Mouse (Mus musculus) liver, embryonic 11.5 days (tissue): ENCODE results near the gene Capzb. TPM values are rescaled to one million over a fixed set of nuclear protein-coding genes. Genes with fewer than 3 reads are reported as not detected.

ENCODE experiments used
- ATAC-seq: fragments of 200-750 bp; cut with Nextera tagmentation; replicated peaks from 2 replicates; pipeline ENCODE4 v1.8.0; 2017; ENCODE audit warnings: moderate number of reproducible peaks, mild to moderate bottlenecking, moderate TSS enrichment, moderate library complexity; ENCODE audit not compliant: low FRiP score
- DNase-seq: peaks from one replicate; pipeline ENCODE4 v3.0.0-alpha.2; 2017; ENCODE audit warnings: low spot score
- H3K27ac ChIP-seq: fragments of 300-500 bp; sonication (generic); 2 replicates; pipeline ENCODE4 v1.5.1; 2014; ENCODE audit warnings: mild to moderate bottlenecking, low read depth, low read length, control low read depth
- H3K27me3 ChIP-seq: fragments of 300-500 bp; sonication (generic); replicated peaks from 2 replicates; pipeline ENCODE4 v1.6.1; 2014; ENCODE audit warnings: low read length, mixed read lengths; ENCODE audit not compliant: control insufficient read depth, insufficient read depth
- H3K36me3 ChIP-seq: fragments of 300-500 bp; sonication (generic); 2 replicates; pipeline ENCODE4 v1.6.1; 2014; ENCODE audit warnings: mild to moderate bottlenecking, low read length, moderate library complexity, mixed read lengths; ENCODE audit not compliant: control insufficient read depth, insufficient read depth
- H3K4me1 ChIP-seq: fragments of 300-500 bp; sonication (generic); replicated peaks from 2 replicates; pipeline ENCODE4 v1.6.1; 2014; ENCODE audit warnings: low read length, mixed read lengths; ENCODE audit not compliant: control insufficient read depth, insufficient read depth
- H3K4me2 ChIP-seq: fragments of 300-500 bp; sonication (generic); 2 replicates; pipeline ENCODE4 v1.6.1; 2014; ENCODE audit warnings: mild to moderate bottlenecking, control low read depth, moderate library complexity
- H3K4me3 ChIP-seq: fragments of 300-500 bp; sonication (generic); 2 replicates; pipeline ENCODE4 v1.5.1; 2014; ENCODE audit warnings: low read depth, low read length, control low read depth
- H3K9ac ChIP-seq: fragments of 300-500 bp; sonication (generic); 2 replicates; pipeline ENCODE4 v1.6.1; 2014; ENCODE audit warnings: low read depth, low read length, control low read depth
- H3K9me3 ChIP-seq: fragments of 300-500 bp; sonication (generic); 2 replicates; pipeline ENCODE4 v1.6.1; 2016; ENCODE audit warnings: low read length, inconsistent platforms, mixed read lengths; ENCODE audit not compliant: control insufficient read depth
- WGBS: fragments of 180-500 bp; shearing (Covaris S2); extraction: QIAGEN DNeasy Blood & Tissue Kit; methylation state at CpG from one replicate; pipeline ENCODE4 v1.1.7; 2014; 5-methylcytosine and 5-hydroxymethylcytosine counted together
- polyA plus RNA-seq: library from polyadenylated mRNA; unstranded; fragments of >200 nt; fragmentation: Nextera tagmentation; extraction: Ambion mirVana; gene quantifications from 2 replicates; pipeline ENCODE4 v1.2.1, GENCODE M21; 2014

Gene Capzb
- polyA plus RNA-seq, 1 experiment from 2014 or later, result 250 TPM

GRCm38 (mm10) chr4:139311707-139312106 lies 119.0 kb downstream of the Capzb start:
- H3K4me2 ChIP-seq, result peak overlapping the region; percentile 100
- peak overlapping the region; percentile 94 for H3K4me3 ChIP-seq
- no peaks in the 10 kb centered on the region for H3K9me3 ChIP-seq
- peaks cover 3% of the 10 kb centered on the region for H3K36me3 ChIP-seq
- H3K9ac ChIP-seq, result peak overlapping the region; percentile 94
- H3K27ac ChIP-seq, result no peak overlapping the region
- ATAC-seq (no peak), DNase-seq (no peak)
- WGBS, result 24% methylated on average over 14 of the region's 14 CpGs
- peaks cover 14% of the 10 kb centered on the region for H3K4me1 ChIP-seq
- no peaks in the 10 kb centered on the region for H3K27me3 ChIP-seq

- Histone ChIP-seq H3K4me3 (no peak overlapping the region), H3K36me3 (peaks cover 3% of the 10 kb centered on the region), H3K9me3 (no peaks in the 10 kb centered on the region), H3K27ac (no peak overlapping the region), H3K27me3 (no peaks in the 10 kb centered on the region), H3K9ac (no peak overlapping the region), H3K4me2 (peak overlapping the region; percentile 100), H3K4me1 (peaks cover 14% of the 10 kb centered on the region)
- no peak for DNase-seq
- no peak for ATAC-seq
- WGBS, result 46% methylated on average over 4 of the region's 4 CpGs
These were observed 119.9 kb downstream of the Capzb start for GRCm38 (mm10) chr4:139312632-139313031.

GRCm38 (mm10) chr4:139318449-139318848 lies 125.8 kb downstream of the Capzb start:
- Histone ChIP-seq H3K36me3 (peaks cover 6% of the 10 kb centered on the region), H3K9me3 (no peaks in the 10 kb centered on the region), H3K27ac (no peak overlapping the region), H3K4me3 (no peak overlapping the region), H3K27me3 (no peaks in the 10 kb centered on the region), H3K9ac (no peak overlapping the region), H3K4me1 (no peaks in the 10 kb centered on the region), H3K4me2 (no peak overlapping the region)
- ATAC-seq, result no peak
- no peak for DNase-seq
- 91% methylated on average over 11 of the region's 11 CpGs for WGBS

- H3K4me3 ChIP-seq, result no peak overlapping the region
These were observed 127.0 kb downstream of the Capzb start for GRCm38 (mm10) chr4:139319740-139320139.

GRCm38 (mm10) chr4:139330605-139331004 lies 137.9 kb downstream of the Capzb start:
- WGBS, result 8% methylated on average over 10 of the region's 10 CpGs
- Histone ChIP-seq H3K27ac (no peak overlapping the region), H3K4me2 (peak overlapping the region; percentile 69), H3K27me3 (no peaks in the 10 kb centered on the region), H3K36me3 (no peaks in the 10 kb centered on the region), H3K9ac (peak overlapping the region; percentile 64), H3K4me3 (peak overlapping the region; percentile 42), H3K4me1 (peaks cover 4% of the 10 kb centered on the region), H3K9me3 (no peaks in the 10 kb centered on the region)
- DNase-seq (peak; percentile 78), ATAC-seq (peak; percentile 83)

More at GRCm38 (mm10) chr4:139319740-139320139, 127.0 kb downstream of the Capzb start:
- 91% methylated on average over 4 of the region's 4 CpGs for WGBS
- no peak overlapping the region for H3K9ac ChIP-seq
- DNase-seq (no peak), ATAC-seq (no peak)
- no peaks in the 10 kb centered on the region for H3K27me3 ChIP-seq
- H3K27ac ChIP-seq, result no peak overlapping the region
- no peak overlapping the region for H3K4me2 ChIP-seq
- no peaks in the 10 kb centered on the region for H3K4me1 ChIP-seq
- H3K36me3 ChIP-seq, result peaks cover 6% of the 10 kb centered on the region; the same call in 1 of the 2 replicates
- no peaks in the 10 kb centered on the region for H3K9me3 ChIP-seq

GRCm38 (mm10) chr4:139334631-139335295 lies 142.1 kb downstream of the Capzb start:
- H3K36me3 ChIP-seq, result no peaks in the 10 kb centered on the region
- peak overlapping the region; percentile 83 for H3K27ac ChIP-seq
- peak overlapping the region; percentile 7; the same call in 1 of the 2 replicates for H3K4me3 ChIP-seq
- ATAC-seq (no peak), DNase-seq (no peak)
- H3K27me3 ChIP-seq, result 0 out of 2 replicates have a peak, but pooled peaks cover 2% of the 10 kb centered on the region
- H3K9me3 ChIP-seq, result no peaks in the 10 kb centered on the region
- peak overlapping the region; percentile 78 for H3K4me2 ChIP-seq
- WGBS, result 49% methylated on average over 7 of the region's 9 CpGs
- peak overlapping the region; percentile 20 for H3K9ac ChIP-seq
- H3K4me1 ChIP-seq, result peaks cover 6% of the 10 kb centered on the region

GRCm38 (mm10) chr4:139335507-139335906 lies 142.8 kb downstream of the Capzb start:
- peak overlapping the region; percentile 20 for H3K9ac ChIP-seq
- H3K4me1 ChIP-seq, result peaks cover 6% of the 10 kb centered on the region
- peak overlapping the region; percentile 83 for H3K27ac ChIP-seq
- 28% methylated on average over 7 of the region's 7 CpGs for WGBS
- H3K4me2 ChIP-seq, result peak overlapping the region; percentile 78
- H3K9me3 ChIP-seq, result no peaks in the 10 kb centered on the region
- no peak for DNase-seq
- peak; percentile 91 for ATAC-seq
- no peaks in the 10 kb centered on the region for H3K36me3 ChIP-seq
- 0 out of 2 replicates have a peak, but pooled peaks cover 2% of the 10 kb centered on the region for H3K27me3 ChIP-seq
- H3K4me3 ChIP-seq, result peak overlapping the region; percentile 62

GRCm38 (mm10) chr4:139336822-139337483 lies 144.3 kb downstream of the Capzb start:
- no peaks in the 10 kb centered on the region for H3K36me3 ChIP-seq
- H3K4me1 ChIP-seq, result peaks cover 2% of the 10 kb centered on the region; the same call in 1 of the 2 replicates
- H3K27ac ChIP-seq, result peak overlapping the region; percentile 83
- H3K9ac ChIP-seq, result peak overlapping the region; percentile 76
- WGBS, result 8% methylated on average over 24 of the region's 24 CpGs
- ATAC-seq, result peak; percentile 76
- 0 out of 2 replicates have a peak, but pooled peaks cover 2% of the 10 kb centered on the region for H3K27me3 ChIP-seq
- H3K9me3 ChIP-seq, result no peaks in the 10 kb centered on the region
- peak; percentile 87 for DNase-seq
- peak overlapping the region; percentile 62 for H3K4me3 ChIP-seq
- peak overlapping the region; percentile 78 for H3K4me2 ChIP-seq
